Mouse (Mus musculus): ENCODE results near the gene Trio. TPM values are rescaled to one million over a fixed set of nuclear protein-coding genes. Genes with fewer than 3 reads are reported as not detected.

The Trio gene
- total RNA-seq, 2 experiments from 2014 or later: 26.4 to 32.8 TPM

DNA sequence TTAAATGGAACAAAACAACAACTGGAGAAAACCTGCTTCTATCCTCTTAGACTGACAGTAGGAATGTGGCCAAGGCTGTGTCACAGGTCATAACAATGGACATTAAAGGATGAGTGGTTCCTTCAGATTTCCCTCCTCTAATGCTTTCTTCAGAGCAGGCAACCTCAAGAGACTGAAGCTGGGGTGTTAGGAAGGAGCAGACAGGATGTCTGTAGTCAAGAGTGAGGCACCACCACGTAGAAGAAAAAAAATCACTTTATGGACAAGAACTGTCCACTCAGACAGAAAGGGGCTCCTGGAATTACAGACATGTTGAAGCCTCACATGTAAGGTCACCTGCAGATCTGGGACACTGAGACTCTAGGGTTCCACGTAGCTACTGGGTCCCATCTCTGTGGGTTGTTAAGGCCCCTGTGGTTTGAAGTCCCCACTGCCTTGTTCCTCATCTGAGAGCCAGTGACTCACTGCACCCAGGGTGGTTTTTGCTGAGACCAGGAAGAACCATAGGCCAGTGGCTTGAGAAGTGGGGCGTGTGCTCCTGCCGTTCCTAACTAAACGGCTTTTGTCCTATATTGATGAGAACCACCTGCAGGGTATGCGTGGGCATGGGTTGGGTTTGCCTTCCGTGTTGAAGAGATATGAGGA lies 316.6 kb downstream of the Trio start:
- DNase-seq: no peak
- intact Hi-C loops (cut with DNase I): no loop called here

DNA sequence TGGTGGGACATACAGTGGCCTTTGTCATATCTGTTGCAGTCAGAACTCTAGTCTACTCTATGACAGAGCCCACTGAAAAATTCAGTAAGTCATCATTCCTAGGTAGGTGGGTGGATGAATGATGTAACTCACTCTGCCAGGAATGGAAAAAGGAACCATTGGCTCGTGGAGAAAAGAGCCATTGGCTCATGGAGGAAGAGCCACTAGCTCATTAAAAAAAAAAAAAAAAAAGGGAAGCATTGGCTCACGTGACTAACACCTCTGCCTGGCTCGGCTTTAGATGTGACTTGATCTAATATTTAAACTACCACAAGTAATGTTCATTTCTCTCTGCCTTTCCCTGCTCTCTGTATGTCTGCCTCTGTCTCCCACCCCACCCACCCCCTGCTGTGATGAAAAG lies 317.1 kb downstream of the Trio start:
- intact Hi-C loops (cut with DNase I): no loop called here
- DNase-seq: no peak

DNA sequence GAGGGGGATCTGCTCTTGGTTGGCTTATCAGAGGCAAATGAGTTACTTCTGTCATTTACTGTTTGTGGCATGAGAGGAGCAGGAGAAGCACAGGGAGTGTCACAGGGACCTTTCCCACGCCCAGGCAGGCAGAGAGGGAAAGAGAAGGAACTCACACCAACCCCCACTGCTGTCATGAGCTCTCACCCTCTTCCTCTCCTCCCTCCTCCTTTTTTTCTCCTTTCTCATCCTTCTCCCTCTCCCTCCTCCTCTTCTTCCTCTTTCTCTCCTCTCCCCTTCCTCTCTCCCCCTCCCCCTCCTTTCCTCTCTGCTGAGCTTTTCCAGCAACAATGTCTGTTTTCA lies 322.7 kb downstream of the Trio start:
- intact Hi-C loops (cut with DNase I): no loop called here
- no peak for DNase-seq

DNA sequence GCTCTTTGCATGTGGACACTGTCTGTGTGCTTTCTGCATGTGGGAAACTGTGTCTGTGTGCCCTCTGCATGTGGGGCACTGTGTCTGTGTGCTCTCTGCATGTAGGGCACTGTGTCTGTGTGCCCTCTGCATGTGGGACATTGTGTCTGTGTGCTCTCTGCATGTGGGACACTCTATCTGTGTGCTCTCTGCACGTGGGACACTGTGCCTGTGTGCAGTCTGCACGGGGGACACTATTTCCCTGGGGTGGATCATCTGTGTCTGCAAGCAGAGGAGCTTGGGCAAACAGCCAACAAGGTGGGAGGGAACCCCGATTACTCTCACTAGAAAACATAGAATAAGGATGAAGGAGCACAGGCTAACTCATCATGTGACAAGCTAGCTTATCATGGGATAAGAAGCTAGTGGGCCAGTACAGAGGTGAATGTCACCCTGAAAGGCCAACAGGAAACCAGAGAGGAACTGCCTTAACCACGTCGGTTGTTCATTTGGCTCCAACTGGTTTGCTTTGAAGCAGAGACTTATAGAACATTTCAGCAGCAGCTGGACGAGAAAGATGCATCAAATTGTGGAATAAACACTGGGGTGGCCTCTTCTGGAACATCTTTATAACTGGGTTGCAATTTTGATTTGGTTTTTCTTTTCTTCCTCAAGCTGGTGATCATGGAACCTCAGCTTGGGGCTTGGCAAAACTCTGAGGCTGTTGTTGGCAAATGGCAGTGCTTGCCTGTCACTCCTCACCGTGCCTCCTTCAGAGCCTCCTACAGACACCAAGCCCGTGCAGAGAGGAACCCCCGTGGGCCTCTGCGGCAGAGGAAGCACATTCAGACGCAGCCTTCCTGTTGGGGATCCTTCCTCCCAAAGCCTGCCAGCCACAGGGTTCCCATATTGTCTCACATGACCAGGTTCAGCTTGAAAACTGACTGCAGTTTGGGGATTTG lies 323.3 kb downstream of the Trio start:
- DNase-seq: no peak
- intact Hi-C loops (cut with DNase I): no loop called here

DNA sequence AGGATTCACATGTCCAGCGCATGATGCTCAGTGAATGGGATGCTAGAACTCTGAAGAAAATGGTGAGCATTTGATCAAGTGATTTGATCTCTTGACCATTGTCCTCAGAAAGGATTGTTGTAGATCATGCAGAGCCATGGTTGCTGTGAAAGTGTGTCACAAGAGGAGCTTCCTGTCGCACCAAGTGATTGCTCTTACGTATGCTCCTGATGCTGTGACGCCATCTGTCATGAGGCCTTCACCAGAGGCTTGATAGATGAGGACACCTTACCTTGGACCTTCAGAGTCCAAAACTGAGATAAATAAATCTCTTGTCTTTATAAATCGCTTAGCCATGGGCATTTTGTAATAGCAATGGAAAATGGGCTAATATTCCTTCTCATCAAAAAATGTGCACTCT lies 328.0 kb downstream of the Trio start:
- intact Hi-C loops (cut with DNase I): no loop called here
- no peak for DNase-seq

DNA sequence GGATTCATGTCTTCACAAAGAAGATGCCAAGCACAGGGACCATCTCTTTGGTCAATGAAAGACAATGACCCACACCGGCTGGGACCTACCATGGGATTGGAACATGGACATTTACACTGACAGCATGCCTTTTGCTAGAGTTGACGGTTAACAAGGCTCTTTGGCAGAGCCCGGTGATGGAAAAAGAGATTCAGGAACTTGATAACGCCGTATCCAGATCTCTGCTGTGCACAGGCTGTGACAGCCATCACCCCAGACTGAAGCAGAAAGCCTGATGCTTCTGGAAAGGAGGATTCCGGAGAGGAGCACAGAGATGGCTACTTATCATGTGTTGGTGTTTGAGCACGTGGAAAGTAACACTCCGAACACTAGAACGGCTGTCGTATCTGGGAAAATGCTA lies 332.4 kb downstream of the Trio start:
- intact Hi-C loops (cut with DNase I): no loop called here
- no peak for DNase-seq

DNA sequence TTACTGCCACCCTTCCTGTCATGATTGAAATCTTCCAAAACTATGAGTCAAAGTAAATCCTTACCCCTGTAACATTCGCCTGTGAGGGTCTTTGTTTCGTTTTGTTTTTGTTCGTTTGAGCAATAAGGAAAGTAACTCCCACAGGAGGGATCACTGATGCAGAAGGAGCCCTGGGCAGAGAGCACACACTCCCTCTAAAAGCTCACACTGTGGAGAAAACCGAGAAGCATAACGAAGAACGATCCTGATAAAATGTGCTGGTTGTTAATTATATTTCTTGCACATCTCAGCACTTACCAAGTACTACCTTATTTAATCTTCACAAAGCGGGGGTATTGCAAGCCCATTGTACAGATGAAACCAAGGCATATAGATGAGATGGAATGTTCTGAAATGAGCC lies 333.5 kb downstream of the Trio start:
- intact Hi-C loops (cut with DNase I): no loop called here
- no peak for DNase-seq

DNA sequence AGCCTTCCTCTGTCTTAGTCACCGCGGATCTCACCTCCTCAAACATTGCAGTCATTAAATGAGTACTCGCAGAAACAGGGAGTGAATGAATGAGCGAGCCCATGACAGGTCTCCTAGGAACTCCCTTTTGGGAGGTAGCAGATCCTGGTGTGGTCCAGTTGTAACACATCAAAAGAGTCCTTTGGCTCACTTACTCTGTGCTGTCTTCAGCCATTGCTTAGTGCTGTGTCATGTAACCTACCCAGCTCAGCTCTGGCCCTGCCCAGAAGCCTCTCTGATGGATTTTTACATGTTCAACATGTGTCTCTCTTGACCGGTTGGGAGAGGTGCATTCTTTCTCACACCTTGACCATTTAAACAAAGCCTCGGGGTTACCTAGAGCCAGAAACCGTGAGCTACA lies 334.4 kb downstream of the Trio start:
- intact Hi-C loops (cut with DNase I): no loop called here
- DNase-seq: no peak

DNA sequence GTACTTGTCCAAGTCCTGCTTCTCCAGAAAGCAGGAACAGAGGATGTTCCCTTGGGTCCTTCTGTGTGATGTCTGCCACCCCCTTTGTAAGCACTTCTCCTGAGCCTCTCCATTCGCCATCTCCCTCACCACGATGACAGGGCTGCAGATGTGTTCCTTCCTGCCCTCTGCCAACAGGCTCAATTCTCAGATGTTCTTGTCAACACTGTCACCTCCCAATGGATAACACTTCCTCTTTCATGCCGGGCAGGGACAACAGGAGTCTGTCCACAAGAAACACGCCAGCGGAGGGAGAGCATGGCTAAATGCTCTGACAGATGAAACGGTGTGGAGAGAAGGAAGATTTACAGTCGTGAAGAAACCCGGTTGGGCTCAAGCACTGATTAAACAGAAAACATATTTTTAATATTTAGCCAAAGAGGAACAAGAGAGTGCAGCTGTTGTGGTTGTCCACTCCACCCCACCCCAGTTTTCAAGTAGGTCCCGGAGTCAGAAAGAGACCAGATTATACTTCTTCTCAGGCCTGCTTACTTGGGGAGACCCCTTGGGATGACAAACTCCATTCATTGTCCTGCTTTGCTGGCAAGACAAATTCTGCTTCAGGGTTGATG lies 337.5 kb downstream of the Trio start:
- no peak for DNase-seq
- intact Hi-C loops (cut with DNase I): no loop called here

DNA sequence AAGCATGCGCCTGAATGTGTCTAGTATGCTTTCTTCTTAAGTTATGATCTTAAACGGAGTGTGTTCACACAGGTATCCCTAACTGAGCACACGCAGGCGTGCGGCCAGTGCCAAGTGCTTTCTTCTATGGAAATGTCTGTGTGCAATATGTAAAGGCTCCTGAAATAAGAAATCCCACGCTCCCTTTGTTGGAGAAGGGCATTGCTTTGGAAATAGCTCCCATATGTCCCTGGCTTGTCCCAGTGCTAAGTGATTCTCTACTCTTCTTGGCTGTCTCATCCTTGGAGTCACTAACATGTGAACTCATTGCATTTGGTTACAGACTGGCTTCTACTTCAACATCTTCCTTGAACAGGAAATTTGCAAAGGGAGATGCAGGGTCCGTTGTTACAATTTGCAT lies 340.8 kb downstream of the Trio start:
- DNase-seq: no peak
- intact Hi-C loops (cut with DNase I): no loop called here

DNA sequence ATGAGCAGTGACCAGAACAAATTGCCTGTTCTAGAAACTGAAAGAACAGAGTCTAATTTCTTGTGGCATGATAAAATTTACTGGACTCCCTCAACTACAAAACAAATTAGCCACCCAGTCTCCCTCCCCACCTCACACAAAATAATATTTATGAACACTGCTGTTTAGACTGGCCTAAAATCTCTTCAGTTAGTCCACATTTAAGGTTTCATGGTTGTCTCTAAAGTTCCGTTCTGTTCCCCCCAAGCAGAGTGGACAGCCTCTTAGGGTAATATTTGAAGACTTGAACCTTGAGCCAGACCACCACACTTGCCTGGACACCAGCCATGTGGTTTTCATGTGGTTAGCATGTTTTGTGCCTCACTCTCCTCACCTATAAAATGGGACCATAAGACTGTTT lies 342.4 kb downstream of the Trio start:
- intact Hi-C loops (cut with DNase I): no loop called here
- DNase-seq: no peak

DNA sequence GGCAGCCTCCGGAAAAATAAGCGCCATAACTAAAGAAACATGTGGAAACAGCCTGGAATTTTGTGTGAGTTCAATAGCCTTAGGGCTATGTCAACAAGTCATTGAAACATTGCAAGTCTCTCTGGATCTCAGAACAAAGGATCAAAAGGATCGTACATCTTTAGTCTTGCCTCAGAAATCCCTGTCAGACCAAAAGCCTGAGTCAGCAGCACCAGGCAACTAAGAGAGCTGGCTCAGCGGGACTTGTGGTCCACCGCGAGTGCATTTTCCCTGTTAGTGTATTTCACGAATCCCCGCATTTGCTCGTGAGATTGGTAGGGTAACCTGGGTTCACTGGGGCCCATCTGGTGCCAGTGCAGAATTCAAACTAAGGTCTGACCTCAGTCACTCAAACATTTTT lies 343.0 kb downstream of the Trio start:
- intact Hi-C loops (cut with DNase I): no loop called here

DNA sequence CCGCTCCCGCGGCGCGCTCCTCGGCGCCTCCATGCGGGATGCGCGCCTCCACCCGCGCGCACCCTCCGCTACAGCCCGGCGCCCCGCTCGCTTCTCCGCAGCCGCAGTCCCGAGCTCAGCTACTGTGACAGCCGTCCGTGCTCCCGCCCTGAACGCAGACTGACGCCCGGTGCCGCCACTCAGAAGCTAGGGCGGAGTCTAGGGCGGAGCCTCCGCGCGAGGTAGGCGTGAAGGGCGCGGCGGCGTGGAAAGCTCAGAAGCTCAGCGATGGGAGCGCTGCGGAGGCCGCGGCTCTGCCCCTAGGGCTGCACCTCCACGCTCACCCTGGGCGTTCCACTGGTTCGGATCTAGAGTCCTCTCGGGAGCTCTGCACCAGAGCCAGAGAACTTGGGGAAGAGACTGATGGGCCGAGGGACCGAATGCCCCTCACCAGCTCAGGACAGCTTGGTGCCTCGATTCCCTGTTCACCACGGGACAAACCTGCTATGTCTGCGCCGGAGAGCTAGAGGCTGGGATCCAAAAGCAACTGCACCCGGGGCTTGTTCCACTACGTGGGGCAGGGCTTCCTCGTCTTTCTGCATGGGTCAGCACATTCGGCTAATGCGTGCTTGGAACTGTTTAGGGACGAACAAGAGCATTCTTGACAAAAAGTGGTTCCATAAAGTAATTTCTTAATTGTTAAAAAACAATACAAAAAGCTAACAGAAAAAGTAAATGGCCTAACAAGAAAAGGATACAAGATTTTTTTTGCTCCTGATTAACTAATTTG lies 344.0 kb downstream of the Trio start, which contains the start of gene Otulinl:
Otulinl (minus strand) TSS at position 161 of the 769 bp plus-strand sequence.
- DNase-seq: peak; percentile 90 to 94
- intact Hi-C loops (cut with DNase I): no loop called here

More for the DNA sequence above, 343.0 kb downstream of the Trio start:
- DNase-seq: no peak

DNA sequence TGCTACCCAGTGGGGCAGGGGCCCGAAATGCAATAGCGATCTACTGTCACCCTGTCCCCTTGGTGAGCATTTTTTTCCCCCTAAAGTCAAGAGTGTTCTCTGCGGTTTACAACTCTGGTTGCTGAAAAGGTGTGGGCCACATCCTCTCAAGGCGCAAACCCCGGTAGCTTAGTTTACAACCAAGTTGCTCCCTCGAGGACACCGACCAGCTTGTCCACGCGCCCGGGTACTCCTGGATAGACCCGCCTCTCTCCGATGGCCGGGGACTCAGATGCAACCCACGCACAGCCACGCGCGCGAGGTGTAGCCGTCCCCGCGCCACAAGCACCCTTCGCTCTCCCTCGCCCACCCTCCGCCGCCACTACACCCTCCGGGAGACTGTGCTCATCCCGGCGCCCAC lies 344.7 kb downstream of the Trio start:
- peak in 1 of 2 experiments; percentile 26 for DNase-seq
- intact Hi-C loops (cut with DNase I): no loop called here

Other genes with a start within 250 kb of the Trio start
- not detected for gene Dnah5, start 177.9 kb upstream of the Trio start, total RNA-seq (2021)

Measured in gastrocnemius, postnatal 36 days (tissue).